Mouse (Mus musculus) heart, postnatal 0 days (tissue): Measurements from ENCODE around the gene Kdm6b. TPM values are rescaled to one million over a fixed set of nuclear protein-coding genes. Genes with fewer than 3 reads are reported as not detected.
A peak's percentile ranks its signal among the peaks of the same experiment; 100 is the strongest.

Experiments used
- ATAC-seq: fragments of 200-750 bp; cut with Nextera tagmentation; 2 replicates; pipeline ENCODE4 v1.8.0; 2017; ENCODE audit warnings: low read depth, moderate number of reproducible peaks, moderate library complexity; ENCODE audit not compliant: insufficient read depth
- DNase-seq: peaks from one replicate; pipeline ENCODE4 v3.0.0-alpha.2; 2016; ENCODE audit warnings: low spot score
- H3K27ac ChIP-seq: fragments of 300-500 bp; sonication (generic); 2 replicates; pipeline ENCODE4 v1.5.1; 2014; ENCODE audit warnings: low read depth, mild to moderate bottlenecking
- H3K27me3 ChIP-seq: fragments of 300-500 bp; sonication (generic); 2 replicates; pipeline ENCODE4 v1.6.1; 2014; ENCODE audit warnings: low read length, mixed read lengths; ENCODE audit not compliant: control insufficient read depth, insufficient read depth
- H3K36me3 ChIP-seq: fragments of 300-500 bp; sonication (generic); replicated peaks from 2 replicates; pipeline ENCODE4 v1.6.1; 2014; ENCODE audit warnings: low read length, mixed read lengths; ENCODE audit not compliant: control insufficient read depth, insufficient read depth
- H3K4me1 ChIP-seq: fragments of 300-500 bp; sonication (generic); 2 replicates; pipeline ENCODE4 v1.6.1; 2014; ENCODE audit warnings: antibody characterized with exemption; ENCODE audit not compliant: control insufficient read depth, insufficient read depth
- H3K4me2 ChIP-seq: fragments of 300-500 bp; sonication (generic); 2 replicates; pipeline ENCODE4 v1.6.1; 2014; ENCODE audit warnings: low read depth, mild to moderate bottlenecking, low read length, moderate library complexity
- H3K4me3 ChIP-seq: fragments of 300-500 bp; sonication (generic); 2 replicates; pipeline ENCODE4 v1.5.1; 2014; ENCODE audit warnings: low read depth, low read length
- H3K9ac ChIP-seq: fragments of 300-500 bp; sonication (generic); replicated peaks from 2 replicates; pipeline ENCODE4 v1.6.1; 2014; ENCODE audit warnings: low read depth, low read length, mixed read lengths
- H3K9me3 ChIP-seq: fragments of 300-500 bp; sonication (generic); replicated peaks from 2 replicates; pipeline ENCODE4 v1.6.1; 2016; ENCODE audit warnings: low read length; ENCODE audit not compliant: control insufficient read depth
- CTCF ChIP-seq: IDR thresholded peaks from 2 replicates; pipeline ENCODE4 v1.5.1; 2016; ENCODE audit warnings: antibody characterized with exemption, control low read depth, low read depth
- EP300 ChIP-seq: IDR thresholded peaks from 2 replicates; pipeline ENCODE4 v1.6.1; 2016; ENCODE audit warnings: antibody characterized with exemption, low read depth
- WGBS: fragments of 180-500 bp; shearing (Covaris S2); extraction: QIAGEN DNeasy Blood & Tissue Kit; methylation state at CpG from one replicate; pipeline ENCODE4 v1.1.7; 2014; 5-methylcytosine and 5-hydroxymethylcytosine counted together
- polyA plus RNA-seq: library from polyadenylated mRNA; unstranded; fragments of >200 nt; fragmentation: Nextera tagmentation; extraction: Ambion mirVana; gene quantifications from 2 replicates; pipeline ENCODE4 v1.2.1, GENCODE M21; 2015
- total RNA-seq: library from RNA; depleted of rRNA; stranded (reverse); fragments of >200 nt; gene quantifications from 2 replicates; pipeline ENCODE4 v1.2.3, GENCODE M21; 2014; ENCODE audit warnings: low replicate concordance

The Kdm6b gene
- total and polyA plus RNA-seq, 2 experiments from 2014 or later: 10.0 to 23.6 TPM

DNA sequence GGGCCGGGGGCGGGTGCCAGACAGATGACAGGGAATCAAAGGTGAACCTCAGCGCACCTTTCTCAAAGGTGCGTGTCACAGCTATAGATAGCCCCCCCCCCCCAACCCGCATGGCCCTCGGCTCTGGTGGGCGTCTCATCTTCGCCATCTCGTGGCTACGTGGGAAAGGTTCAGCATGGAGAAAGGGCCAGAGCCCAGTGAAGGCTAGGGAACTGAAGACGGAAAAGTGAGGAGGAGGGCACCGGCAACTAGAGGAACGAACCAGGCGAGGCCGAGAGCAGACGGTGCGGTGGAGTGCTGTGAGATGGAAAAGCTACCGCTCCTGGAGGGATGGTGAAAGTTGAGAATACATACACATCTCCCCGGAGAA is 6.0 kb upstream of the Kdm6b start:
- Histone ChIP-seq H3K9ac (peak overlapping the region; percentile 37), H3K4me1 (peaks cover 22% of the 10 kb centered on the region), H3K4me3 (peak overlapping the region; percentile 61), H3K36me3 (no peaks in the 10 kb centered on the region), H3K9me3 (no peaks in the 10 kb centered on the region), H3K4me2 (peak overlapping the region; percentile 95), H3K27me3 (peaks cover 13% of the 10 kb centered on the region; the same call in 1 of the 2 replicates), H3K27ac (peak overlapping the region; percentile 99)
- peak; percentile 35 for DNase-seq
- TF ChIP-seq CTCF (peak; percentile 68), EP300 (no peak)
- no peak for ATAC-seq
- WGBS: under 1% methylated on average over 19 of the region's 19 CpGs

DNA sequence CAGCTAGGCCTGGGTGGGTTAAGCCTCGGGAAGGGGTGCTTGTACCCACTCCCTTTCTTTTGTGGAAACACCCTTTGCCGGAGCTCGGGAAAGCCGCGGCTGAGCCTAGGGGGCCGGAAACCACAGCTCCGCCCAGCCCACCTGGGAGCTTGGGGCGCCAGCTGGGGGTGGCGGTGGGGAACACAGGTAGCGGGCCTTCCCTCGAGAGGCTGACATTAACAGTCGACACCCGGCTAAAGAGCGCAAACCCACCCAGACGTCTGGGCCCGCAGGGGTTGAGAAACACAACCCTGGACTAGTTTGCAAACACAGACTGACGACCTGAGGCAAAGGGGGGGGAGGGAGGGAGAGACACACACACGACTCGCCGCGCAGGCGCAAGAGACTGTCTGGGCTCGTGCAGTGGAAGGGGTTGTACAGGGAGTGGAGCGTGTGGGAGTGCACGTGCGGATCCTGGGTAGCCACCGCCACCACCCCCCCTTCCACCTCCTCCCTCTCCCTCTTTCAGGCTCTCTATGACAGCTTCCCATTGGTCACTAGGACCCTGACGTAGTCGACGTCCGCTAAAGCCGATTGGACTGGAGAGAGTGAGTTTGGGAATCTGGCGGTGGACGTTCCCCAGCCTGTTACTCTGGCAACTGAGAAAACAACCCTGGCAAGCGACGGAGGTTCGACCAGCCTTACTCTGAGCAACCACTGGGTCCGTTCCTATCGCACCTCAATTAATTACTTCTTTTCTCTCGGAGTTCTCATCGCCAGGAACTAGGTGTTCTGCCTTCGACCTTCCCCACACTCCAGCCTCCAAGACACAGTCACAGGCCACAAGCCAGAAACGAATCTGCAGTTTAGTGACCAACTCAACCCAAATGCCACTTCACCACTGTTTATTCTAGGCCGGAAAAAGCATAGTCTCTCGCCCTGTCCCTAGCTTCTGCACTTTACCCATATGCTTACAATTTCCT is 5.3 kb upstream of the Kdm6b start:
- H3K36me3 ChIP-seq: no peaks in the 10 kb centered on the region
- H3K4me3 ChIP-seq: peak overlapping the region; percentile 61
- H3K9ac ChIP-seq: peak overlapping the region; percentile 57
- H3K9me3 ChIP-seq: no peaks in the 10 kb centered on the region
- peak overlapping the region; percentile 95 for H3K4me2 ChIP-seq
- ATAC-seq (peak; percentile 80), DNase-seq (peak; percentile 99)
- H3K4me1 ChIP-seq: peaks cover 29% of the 10 kb centered on the region
- no peak for TF ChIP-seq CTCF
- TF ChIP-seq EP300: peak; percentile 51; the same call in 1 of the 2 replicates
- peaks cover 13% of the 10 kb centered on the region; the same call in 1 of the 2 replicates for H3K27me3 ChIP-seq
- H3K27ac ChIP-seq: peak overlapping the region; percentile 99
- WGBS: under 1% methylated on average over 45 of the region's 45 CpGs

DNA sequence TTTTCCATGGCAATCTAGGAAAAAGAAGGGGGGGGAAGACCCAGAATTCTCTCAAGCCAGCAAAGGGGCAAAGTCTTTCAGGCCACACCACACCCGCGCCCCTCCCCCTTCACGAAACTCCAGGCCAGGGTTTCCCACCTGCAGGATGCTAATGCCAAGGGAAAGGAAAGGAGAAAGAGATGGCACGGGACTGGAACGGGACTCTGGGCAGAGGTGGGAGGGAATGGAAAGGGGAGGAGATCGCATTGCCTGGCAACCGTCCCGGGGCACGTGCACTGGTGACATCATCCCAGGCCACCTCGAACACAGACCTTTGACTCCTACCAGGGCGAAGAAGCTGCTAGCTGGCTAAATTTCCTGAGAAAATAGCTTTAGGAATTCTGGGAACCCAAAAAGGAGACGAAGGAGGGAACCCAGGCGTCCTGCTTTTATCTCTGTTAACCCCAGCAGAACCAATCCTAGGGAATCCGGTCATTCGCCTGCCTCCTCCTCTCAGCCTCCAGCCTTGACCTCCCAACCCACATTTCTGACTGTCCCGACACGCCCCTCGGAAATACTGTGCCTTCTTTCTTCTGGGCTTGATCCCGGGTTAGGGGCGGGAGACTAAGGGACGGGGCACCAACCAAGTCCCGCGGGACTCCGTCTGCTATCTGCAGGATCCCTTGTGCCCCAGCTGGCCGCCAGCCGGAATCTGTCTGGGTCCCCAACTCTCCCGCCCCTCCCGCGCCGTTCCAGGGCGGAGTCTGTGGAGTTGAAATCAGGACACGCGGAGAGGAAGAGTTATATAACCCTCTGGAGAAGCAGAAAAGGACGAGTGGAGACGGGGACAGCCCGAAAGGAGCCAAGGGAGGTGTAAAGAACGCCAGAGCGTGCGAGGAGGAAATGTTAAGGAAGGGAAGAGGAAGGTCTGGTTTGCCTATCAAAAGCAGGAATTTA is 4.2 kb upstream of the Kdm6b start:
- peak overlapping the region; percentile 95 for H3K4me2 ChIP-seq
- H3K9me3 ChIP-seq: no peaks in the 10 kb centered on the region
- H3K4me1 ChIP-seq: peaks cover 38% of the 10 kb centered on the region
- H3K36me3 ChIP-seq: peaks cover 7% of the 10 kb centered on the region; the same call in 1 of the 2 replicates
- under 1% methylated on average over 39 of the region's 39 CpGs for WGBS
- peak; percentile 98 for DNase-seq
- peak overlapping the region; percentile 61 for H3K4me3 ChIP-seq
- peak; percentile 63 for ATAC-seq
- peaks cover 13% of the 10 kb centered on the region; the same call in 1 of the 2 replicates for H3K27me3 ChIP-seq
- H3K9ac ChIP-seq: peak overlapping the region; percentile 57
- peak; percentile 97 for TF ChIP-seq EP300
- TF ChIP-seq CTCF: no peak
- peak overlapping the region; percentile 99 for H3K27ac ChIP-seq

DNA sequence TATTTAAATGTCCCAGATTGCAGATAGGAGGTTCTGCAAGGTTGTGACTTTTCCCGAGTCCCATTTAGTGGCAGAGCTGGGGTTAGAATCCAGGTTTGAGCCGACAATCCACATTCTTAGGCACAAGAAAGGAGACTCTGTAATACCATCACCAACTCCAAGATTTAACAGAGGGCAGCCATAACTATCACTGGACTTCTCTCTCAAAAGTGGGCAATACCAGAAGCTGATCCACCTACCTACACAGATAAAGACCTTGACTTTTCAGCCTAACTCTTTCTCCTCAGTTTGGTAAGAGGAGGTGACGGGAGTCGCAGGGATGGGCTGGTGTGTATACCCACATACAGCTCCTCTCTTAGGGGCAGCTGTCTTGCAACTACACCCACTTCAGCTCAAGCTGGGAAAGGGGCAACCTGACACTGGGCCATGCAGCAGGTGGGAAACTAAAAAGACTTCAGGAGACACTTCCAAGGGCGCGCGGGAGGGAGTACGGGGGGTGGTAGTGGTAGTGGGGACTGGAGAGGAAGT is 3.5 kb upstream of the Kdm6b start:
- Histone ChIP-seq H3K9ac (peak overlapping the region; percentile 82), H3K4me3 (peak overlapping the region; percentile 61), H3K4me1 (peaks cover 45% of the 10 kb centered on the region), H3K27ac (peak overlapping the region; percentile 99), H3K36me3 (peaks cover 11% of the 10 kb centered on the region; the same call in 1 of the 2 replicates), H3K9me3 (no peaks in the 10 kb centered on the region), H3K27me3 (peaks cover 13% of the 10 kb centered on the region; the same call in 1 of the 2 replicates), H3K4me2 (peak overlapping the region; percentile 95)
- 11% methylated on average over 8 of the region's 8 CpGs for WGBS
- TF ChIP-seq EP300: no peak
- no peak for TF ChIP-seq CTCF
- DNase-seq: no peak
- ATAC-seq: no peak

DNA sequence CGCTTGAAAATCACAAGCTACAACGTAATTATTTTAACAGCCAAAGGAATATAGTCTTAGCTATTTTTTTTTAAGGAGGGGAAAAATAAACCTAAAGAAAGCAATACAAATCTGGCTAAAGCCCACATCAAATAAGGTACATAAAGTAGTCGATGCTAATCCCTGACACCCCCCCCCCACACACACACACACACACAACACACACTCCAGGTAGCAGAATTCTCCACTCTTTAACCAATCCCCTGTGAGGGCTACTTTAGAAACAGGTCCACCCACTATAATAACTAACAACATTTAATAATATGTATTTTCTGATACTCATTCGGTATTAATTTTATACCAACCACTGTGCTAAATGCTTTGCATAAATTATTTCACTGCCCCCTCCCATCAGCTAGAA is 3.0 kb upstream of the Kdm6b start:
- Histone ChIP-seq H3K27ac (peak overlapping the region; percentile 99), H3K4me2 (peak overlapping the region; percentile 95), H3K9ac (peak overlapping the region; percentile 82), H3K4me3 (peak overlapping the region; percentile 61), H3K27me3 (peaks cover 9% of the 10 kb centered on the region; the same call in 1 of the 2 replicates), H3K4me1 (peaks cover 48% of the 10 kb centered on the region), H3K9me3 (no peaks in the 10 kb centered on the region), H3K36me3 (peaks cover 11% of the 10 kb centered on the region; the same call in 1 of the 2 replicates)
- DNase-seq: no peak
- ATAC-seq: no peak
- TF ChIP-seq EP300 (no peak), CTCF (no peak)
- 4% methylated on average over 4 of the region's 4 CpGs for WGBS
